Mouse (Mus musculus) retina, adult 2 months (tissue): ENCODE measurements around the gene Pex3.
"Not testable (repeated sequence)": the region's sequence is repeated elsewhere in the genome, so short reads cannot be mapped to it uniquely, and the experiment has no call there.

Source experiments
- DNase-seq: peaks from one replicate; pipeline ENCODE4 v3.0.0-alpha.2; 2012; ENCODE audit warnings: low read depth, low spot score

Gene Pex3

GRCm38 (mm10) chr10:13536706-13537105 lies 16.2 kb downstream of the Pex3 start:
- DNase-seq: no peak

GRCm38 (mm10) chr10:13534751-13535150 lies 18.2 kb downstream of the Pex3 start:
- DNase-seq: no peak

GRCm38 (mm10) chr10:13528155-13528554 lies 24.8 kb downstream of the Pex3 start:
- DNase-seq: no peak

GRCm38 (mm10) chr10:13521857-13522256 lies 31.1 kb downstream of the Pex3 start:
- no peak for DNase-seq

DNA sequence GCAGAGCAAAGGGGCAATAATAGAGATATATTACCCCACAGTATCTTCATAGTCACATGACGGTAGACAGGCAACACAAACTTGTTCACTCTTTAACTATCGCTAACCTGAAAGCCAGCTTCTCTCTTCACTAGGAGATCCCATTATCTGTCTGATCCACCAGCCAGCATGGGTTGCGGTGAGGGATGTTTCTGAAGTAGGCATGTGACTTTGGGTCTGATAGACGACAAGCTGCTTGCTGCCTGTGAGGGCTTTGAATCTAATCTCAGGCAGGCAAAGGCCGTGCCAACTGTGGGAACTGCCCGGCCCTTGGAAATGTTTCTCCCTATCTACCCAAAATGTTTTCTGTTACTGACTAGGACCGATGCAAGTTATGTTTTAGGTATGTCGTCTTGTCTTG lies 50.6 kb downstream of the Pex3 start:
- no peak for DNase-seq

DNA sequence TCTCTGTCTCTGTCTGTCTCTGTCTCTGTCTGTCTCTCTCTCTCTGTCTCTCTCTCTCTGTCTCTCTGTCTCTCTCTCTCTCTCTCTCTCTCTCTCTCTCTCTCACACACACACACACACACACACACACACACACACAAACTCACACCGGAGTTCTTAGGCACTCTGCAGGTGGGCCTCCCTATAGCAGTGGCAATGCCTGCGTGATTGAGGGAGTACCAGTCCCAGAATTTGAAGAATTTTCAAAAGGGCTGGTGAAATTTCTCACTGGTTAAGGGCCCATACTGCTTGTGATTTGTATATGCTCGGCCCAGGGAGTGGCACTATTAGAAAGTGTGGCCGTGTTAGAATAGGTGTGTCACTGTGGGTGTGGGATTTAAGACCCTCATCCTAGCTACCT lies 51.4 kb downstream of the Pex3 start:
- DNase-seq: not testable (repeated sequence)

DNA sequence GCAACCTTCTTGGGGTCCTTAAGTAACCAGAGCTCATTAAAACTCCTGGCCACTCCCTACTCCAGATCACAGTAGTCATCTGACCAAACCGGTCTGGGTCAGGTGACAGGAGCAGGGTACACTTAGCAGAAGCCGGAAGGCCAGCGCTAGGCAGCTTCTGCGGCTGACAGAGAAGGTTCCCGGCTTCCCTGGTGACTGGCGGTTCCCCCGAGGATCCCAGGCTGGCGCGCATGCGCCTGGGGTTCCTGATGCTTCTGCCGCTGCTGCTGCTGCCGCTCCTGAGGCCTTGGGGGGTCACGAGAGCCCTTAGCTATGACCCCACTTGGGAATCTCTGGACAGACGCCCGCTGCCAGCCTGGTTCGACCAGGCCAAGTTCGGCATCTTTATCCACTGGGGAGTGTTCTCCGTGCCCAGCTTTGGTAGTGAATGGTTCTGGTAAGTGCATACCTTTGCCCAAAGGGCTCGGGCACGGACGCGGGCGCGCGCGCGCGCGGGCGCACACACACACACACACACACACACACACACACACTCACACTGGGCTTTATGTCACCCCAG lies 51.9 kb downstream of the Pex3 start:
- peak; percentile 60 for DNase-seq

DNA sequence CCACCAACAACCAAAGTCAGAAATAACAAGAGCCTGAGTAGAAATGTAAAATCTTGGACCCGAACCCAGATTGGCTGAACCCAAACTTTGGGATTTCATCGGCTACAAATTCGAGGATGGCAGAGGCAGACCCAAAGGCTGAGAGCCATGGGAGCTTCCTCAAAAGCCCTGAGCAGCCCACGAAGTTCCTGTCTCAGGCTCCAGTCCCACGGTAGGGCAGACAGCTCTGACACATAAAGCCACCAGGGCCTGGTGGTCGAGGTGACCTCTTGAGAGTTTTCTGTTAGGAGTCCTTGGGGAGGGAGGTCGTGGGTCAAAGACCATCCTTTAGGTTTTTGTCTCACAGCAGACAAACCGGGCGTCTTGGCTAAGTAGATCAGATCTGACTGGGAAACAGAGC lies 52.5 kb downstream of the Pex3 start:
- no peak for DNase-seq

DNA sequence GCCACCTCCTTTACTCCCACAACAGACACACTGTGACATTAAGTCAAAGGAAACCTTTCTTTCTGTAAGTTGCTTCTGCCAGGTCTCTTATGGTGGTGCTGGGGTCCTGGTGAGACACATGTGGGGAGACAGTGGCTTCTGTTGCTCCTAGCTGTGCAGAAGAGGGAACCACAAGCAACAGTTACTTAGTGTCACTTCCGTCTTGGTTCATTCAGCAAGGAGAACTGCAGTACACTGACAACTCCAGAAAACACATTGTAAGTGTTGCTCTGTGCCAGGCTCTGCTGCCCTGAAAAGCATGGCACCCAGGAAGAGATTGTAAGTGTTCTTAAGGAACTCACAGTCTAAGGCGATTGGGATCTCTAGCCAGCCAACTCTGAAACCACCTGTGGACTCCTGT lies 53.6 kb downstream of the Pex3 start, which contains the start of gene Fuca2:
TSS of gene Fuca2 (plus strand) at position 210 of the 400 bp plus-strand sequence.
- no peak for DNase-seq

- DNase-seq: no peak
Measured at GRCm38 (mm10) chr10:13496315-13496714, 56.6 kb downstream of the Pex3 start.

GRCm38 (mm10) chr10:13493978-13494686 lies 58.8 kb downstream of the Pex3 start:
- no peak for DNase-seq

- no peak for DNase-seq
Measured at GRCm38 (mm10) chr10:13489671-13490070, 63.3 kb downstream of the Pex3 start.

GRCm38 (mm10) chr10:13485958-13486357 lies 67.0 kb downstream of the Pex3 start:
- no peak for DNase-seq

GRCm38 (mm10) chr10:13479341-13479740 lies 73.6 kb downstream of the Pex3 start:
- no peak for DNase-seq

DNA sequence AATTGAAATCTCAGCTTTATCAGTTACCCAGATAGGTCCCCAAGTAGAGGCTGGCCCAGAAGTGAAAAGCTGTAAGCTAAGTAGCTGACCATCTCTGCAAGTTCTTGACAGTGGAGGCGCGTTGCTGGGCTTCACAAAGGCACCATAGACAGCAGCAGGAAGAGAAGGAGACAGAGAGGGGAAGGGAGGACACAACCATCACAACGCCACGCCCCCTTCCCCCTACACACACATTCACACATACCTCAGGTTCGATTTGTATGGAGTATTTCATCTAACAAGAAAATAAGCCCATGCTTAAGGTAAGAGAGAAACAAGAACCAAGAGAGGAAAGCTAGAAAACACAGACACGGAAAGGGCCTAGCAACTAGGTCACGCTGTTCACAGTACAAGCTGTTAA lies 77.8 kb downstream of the Pex3 start:
- DNase-seq: no peak

- no peak for DNase-seq
Measured at GRCm38 (mm10) chr10:13474568-13474955, 78.4 kb downstream of the Pex3 start.
